Mouse (Mus musculus) MEL (cell line): ENCODE data around the gene Slc15a2.

Experiments
- CHD2 ChIP-seq: IDR thresholded peaks from 2 replicates; pipeline ENCODE4 v1.6.1; 2011; ENCODE audit warnings: low read length, improper control_type of control experiment
- CTCF ChIP-seq, 3 experiments: IDR thresholded peaks in 2 of 3; conservative IDR thresholded peaks in 1 of 3; 2 replicates each; pipeline ENCODE4 v1.5.1; 2011 to 2012; ENCODE audit warnings: low read length in 3 of 3, low read depth in 2 of 3, mild to moderate bottlenecking in 2 of 3, improper control_type of control experiment in 1 of 3, inconsistent platforms in 1 of 3, mixed read lengths in 1 of 3, moderate library complexity in 1 of 3; ENCODE audit not compliant: control insufficient read depth in 1 of 3, insufficient read depth in 1 of 3, poor library complexity in 1 of 3, severe bottlenecking in 1 of 3
- GATA1 ChIP-seq: IDR thresholded peaks from 2 replicates; pipeline ENCODE4 v1.6.1; 2011; ENCODE audit warnings: low read depth, low read length, improper control_type of control experiment
- HCFC1 ChIP-seq: IDR thresholded peaks from 2 replicates; pipeline ENCODE4 v1.6.1; 2012; ENCODE audit warnings: low read depth, mild to moderate bottlenecking, inconsistent platforms, low read length, improper control_type of control experiment, moderate library complexity
- JUND ChIP-seq: IDR thresholded peaks from 2 replicates; pipeline ENCODE4 v1.6.1; 2011; ENCODE audit warnings: low read depth, mild to moderate bottlenecking, improper control_type of control experiment, low read length
- MAX ChIP-seq: IDR thresholded peaks from 2 replicates; pipeline ENCODE4 v1.6.1; 2011; ENCODE audit warnings: low read length, improper control_type of control experiment
- MAZ ChIP-seq: IDR thresholded peaks from 2 replicates; pipeline ENCODE4 v1.6.1; 2012; ENCODE audit warnings: low read depth, mild to moderate bottlenecking, inconsistent platforms, low read length, improper control_type of control experiment
- MXI1 ChIP-seq: IDR thresholded peaks from 2 replicates; pipeline ENCODE4 v1.6.1; 2011; ENCODE audit warnings: mild to moderate bottlenecking, low read depth, low read length, improper control_type of control experiment
- NRF1 ChIP-seq: IDR thresholded peaks from 2 replicates; pipeline ENCODE4 v1.6.1; 2014; ENCODE audit warnings: low read depth, mild to moderate bottlenecking, inconsistent platforms, low read length, improper control_type of control experiment, moderate library complexity; ENCODE audit not compliant: poor library complexity, insufficient read depth, severe bottlenecking
- POLR2A ChIP-seq, 2 experiments: IDR thresholded peaks; 2 replicates each; pipeline ENCODE4 v1.6.1; 2011 to 2012; ENCODE audit warnings: low read length in 2 of 2, mild to moderate bottlenecking in 2 of 2, control low read depth in 1 of 2, improper control_type of control experiment in 1 of 2, low read depth in 1 of 2, moderate library complexity in 1 of 2; ENCODE audit not compliant: control insufficient read depth in 1 of 2, insufficient read depth in 1 of 2, poor library complexity in 1 of 2
- RAD21 ChIP-seq: IDR thresholded peaks from 2 replicates; pipeline ENCODE4 v1.6.1; 2011; ENCODE audit warnings: mild to moderate bottlenecking, low read depth, low read length, improper control_type of control experiment
- TCF12 ChIP-seq: IDR thresholded peaks from 2 replicates; pipeline ENCODE4 v1.6.1; 2014; ENCODE audit warnings: low read depth, mild to moderate bottlenecking, inconsistent platforms, low read length, improper control_type of control experiment, moderate library complexity
- USF2 ChIP-seq, 2 experiments: IDR thresholded peaks; 2 replicates each; pipeline ENCODE4 v1.6.1; 2011 to 2012; ENCODE audit warnings: improper control_type of control experiment in 2 of 2, low read length in 2 of 2, borderline replicate concordance in 1 of 2, inconsistent platforms in 1 of 2, low read depth in 1 of 2, mild to moderate bottlenecking in 1 of 2; ENCODE audit not compliant: insufficient read depth in 1 of 2
- ZMIZ1 ChIP-seq: IDR thresholded peaks from 2 replicates; pipeline ENCODE4 v1.6.1; 2012; ENCODE audit warnings: low read depth, mild to moderate bottlenecking, inconsistent platforms, low read length, improper control_type of control experiment, moderate library complexity

DNA sequence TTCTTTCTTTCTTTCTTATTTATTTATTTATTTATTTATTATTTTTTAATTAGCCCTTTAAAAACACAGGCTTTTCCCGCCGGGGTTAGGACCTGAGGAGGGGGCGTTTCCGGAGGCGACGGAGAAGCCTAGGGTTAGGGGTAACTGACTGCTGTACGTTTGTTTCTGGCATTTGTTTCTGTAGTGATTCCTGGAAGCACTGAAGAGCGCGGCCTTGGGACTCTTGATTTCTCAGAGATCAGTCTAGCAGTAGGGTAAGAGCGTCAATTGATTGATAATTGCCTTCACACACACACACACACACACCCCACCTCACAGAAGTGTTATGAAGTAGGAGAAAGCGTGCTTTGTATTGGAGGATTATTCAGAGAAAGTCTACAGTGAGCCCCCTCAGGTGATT, 44.1 kb upstream of the Slc15a2 start:
- no peak for TF ChIP-seq JUND
- no peak for TF ChIP-seq TCF12
- TF ChIP-seq POLR2A (IDR thresholded peaks at IDR 0.05; ENCODE audit: control insufficient read depth in 1 of 2, insufficient read depth in 1 of 2, low read depth in 1 of 2, low read length in 2 of 2, poor library complexity in 1 of 2) = no peak
- TF ChIP-seq MAZ = no peak
- no peak for TF ChIP-seq NRF1
- TF ChIP-seq CTCF (IDR thresholded peaks at IDR 0.05 in 2 of 3, conservative IDR thresholded peaks at IDR 0.05 in 1 of 3; ENCODE audit: control insufficient read depth in 1 of 3, insufficient read depth in 1 of 3, low read depth in 2 of 3, low read length in 3 of 3, poor library complexity in 1 of 3, severe bottlenecking in 1 of 3) = no peak
- no peak for TF ChIP-seq HCFC1
- no peak for TF ChIP-seq CHD2
- TF ChIP-seq GATA1 = no peak
- TF ChIP-seq USF2 (IDR thresholded peaks at IDR 0.05; ENCODE audit: borderline replicate concordance in 1 of 2, insufficient read depth in 1 of 2, low read depth in 1 of 2, low read length in 2 of 2) = no peak
- no peak for TF ChIP-seq MXI1
- TF ChIP-seq ZMIZ1 = no peak
- no peak for TF ChIP-seq RAD21
- TF ChIP-seq MAX = no peak
